Mouse (Mus musculus) kidney, adult 2 months (tissue): ENCODE measurements around the gene Lhfp.

Experiments
- CTCF ChIP-seq: fragments of 200-500 bp; conservative IDR thresholded peaks from 2 replicates; pipeline ENCODE4 v1.5.1; 2011; ENCODE audit warnings: low read depth, mild to moderate bottlenecking, control low read depth, low read length, moderate library complexity, mixed read lengths; ENCODE audit not compliant: insufficient read depth, insufficient read length
- POLR2A ChIP-seq: fragments of 200-500 bp; IDR thresholded peaks from one replicate; pipeline ENCODE4 v1.6.1; 2011; ENCODE audit warnings: low read depth, low read length, control low read depth

DNA sequence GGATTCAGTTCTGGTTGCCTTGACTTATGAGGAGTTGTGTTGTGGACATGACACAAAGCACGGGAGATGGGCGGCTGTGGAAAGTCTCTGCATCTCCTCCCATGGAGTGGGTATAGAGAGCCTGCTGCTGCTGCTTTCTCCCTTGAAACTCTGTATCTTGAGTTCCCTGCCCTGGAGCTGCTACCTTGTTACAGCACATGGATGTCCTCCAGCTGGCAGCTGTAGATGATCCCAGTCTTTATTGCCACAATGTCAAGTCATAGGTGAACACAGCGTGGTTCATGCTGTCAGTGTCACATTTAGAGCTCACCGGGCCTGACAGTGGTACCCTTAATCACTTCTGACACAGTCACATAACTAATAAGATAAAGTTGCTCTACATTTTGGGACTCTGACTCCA, 251.7 kb downstream of the Lhfp start:
- TF ChIP-seq CTCF (no peak), POLR2A (no peak)
